Mouse (Mus musculus): ENCODE results near the gene Tvp23a.

DNA sequence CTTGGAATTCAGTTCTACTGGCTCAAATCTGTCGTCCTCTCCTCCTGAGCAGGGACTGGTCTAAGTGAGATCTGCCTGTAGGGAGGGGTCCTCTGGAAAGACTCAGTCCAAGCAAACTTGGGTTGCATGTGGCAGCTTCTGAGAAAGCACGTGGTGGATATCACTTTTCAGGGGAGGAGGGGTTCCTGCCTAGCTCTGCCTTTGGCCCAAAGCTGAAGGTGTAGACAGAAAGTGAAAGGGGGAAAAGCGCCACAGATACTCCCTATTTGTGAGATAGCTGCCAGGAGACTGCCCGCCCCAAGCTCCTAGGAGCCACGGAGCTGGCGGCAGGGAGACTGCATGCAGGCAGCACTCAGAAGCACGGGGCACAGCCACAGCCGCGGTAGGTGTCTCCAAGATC is 42.3 kb upstream of the Tvp23a start:
- TF ChIP-seq CTCF (IDR thresholded peaks at IDR 0.05; ENCODE audit: low read depth) (no peak), EP300 (IDR thresholded peaks at IDR 0.05; ENCODE audit: low read depth) (no peak)
